Mouse (Mus musculus): Measurements from ENCODE around the gene Ndst2.
"Not testable (repeated sequence)": the region's sequence is repeated elsewhere in the genome, so short reads cannot be mapped to it uniquely, and the experiment has no call there.

Ndst2 gene

GRCm38 (mm10) chr14:20737306-20737705 is 2.9 kb upstream of the Ndst2 start:
- peak; percentile 86 for DNase-seq

GRCm38 (mm10) chr14:20735892-20736390 is 1.6 kb upstream of the Ndst2 start:
- DNase-seq = no peak

DNA sequence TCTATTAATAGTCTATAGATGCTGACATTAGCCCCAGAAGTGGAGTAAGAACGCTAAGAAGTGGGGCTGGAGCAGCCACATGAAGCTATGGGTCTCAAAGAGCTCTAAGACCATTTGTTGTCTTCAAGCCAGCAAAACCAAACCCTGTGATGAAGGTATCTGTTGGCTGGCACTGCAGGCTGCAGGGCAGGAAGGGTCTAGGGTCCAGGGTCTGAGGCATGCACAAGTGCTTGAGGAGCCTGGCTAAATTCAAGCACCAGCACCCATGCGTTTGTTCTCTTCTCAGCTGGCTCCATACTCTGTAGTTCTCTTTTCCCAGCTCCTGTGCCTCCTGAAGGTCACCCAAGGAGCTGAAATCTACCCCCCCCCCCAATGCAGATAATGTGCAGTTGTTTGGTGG is 690 bp upstream of the Ndst2 start:
- DNase-seq = no peak

DNA sequence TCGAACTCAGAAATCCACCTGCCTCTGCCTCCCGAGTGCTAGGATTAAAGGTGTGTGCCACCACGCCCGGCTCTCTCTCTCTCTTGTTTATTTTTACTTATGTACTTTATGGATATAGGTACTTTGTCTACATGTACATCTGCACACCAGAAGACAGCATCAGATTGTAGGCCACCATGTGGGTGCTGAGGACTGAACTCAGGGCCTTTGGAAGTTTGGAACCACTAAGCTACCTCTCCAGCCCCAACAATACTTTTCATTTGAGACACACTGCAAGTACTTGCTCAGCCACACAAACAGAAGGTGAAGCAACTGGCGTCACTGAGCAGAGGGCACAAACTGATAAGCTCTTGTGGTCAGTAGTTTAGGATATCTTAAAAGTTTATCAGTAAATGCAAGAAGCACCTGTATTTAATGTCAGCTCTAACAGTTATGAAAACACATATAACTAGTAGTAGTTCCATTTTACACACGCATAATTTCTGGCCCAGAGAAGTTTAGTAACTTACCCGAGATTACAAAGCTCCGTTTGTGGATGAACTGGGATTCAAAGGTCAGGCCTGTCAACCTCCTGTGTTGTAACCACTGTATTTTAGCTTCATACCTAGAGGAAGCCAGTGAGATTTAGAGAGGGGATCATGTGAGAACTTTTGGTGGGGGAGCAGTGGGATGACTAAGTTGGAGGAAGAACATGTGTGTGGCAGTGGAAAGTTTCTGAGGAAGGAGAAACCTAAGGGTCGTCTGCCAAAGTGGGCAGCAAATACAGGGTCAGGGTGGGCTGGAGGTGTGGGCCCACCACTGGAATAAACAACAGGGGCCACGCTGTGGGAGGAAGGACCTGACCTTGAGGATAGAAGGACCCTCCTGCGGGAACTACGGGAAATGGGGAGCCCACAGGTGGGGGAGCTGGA is 1.1 kb downstream of the Ndst2 start:
- DNase-seq = no peak

GRCm38 (mm10) chr14:20730853-20731602 is 3.3 kb downstream of the Ndst2 start:
- no peak for DNase-seq

- DNase-seq = no peak
Observed at GRCm38 (mm10) chr14:20729871-20730270, 4.5 kb downstream of the Ndst2 start.

GRCm38 (mm10) chr14:20725660-20726339 is 8.6 kb downstream of the Ndst2 start:
- DNase-seq = no peak

- peak; percentile 83 for DNase-seq
Observed at GRCm38 (mm10) chr14:20724043-20724442, 10.3 kb downstream of the Ndst2 start.

DNA sequence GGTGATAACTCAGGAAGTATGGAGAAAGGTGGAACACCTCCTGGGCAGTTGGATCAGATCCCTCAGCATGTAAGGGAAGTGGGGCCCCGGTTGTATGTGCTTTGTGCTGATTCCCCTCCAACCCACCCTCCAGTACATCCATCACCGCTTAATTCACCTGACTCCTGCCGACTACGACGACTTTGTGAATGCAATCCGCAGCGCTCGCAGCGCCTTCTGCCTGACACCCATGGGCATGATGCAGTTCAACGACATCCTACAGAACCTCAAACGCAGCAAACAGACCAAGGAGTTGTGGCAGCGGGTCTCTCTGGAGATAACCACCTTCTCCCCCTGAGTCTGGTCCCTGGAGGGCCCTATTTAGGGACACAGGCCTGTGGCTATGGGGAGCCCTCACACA is 11.4 kb downstream of the Ndst2 start:
- no peak for DNase-seq

- no peak for DNase-seq
Observed at GRCm38 (mm10) chr14:20721371-20721770, 13.0 kb downstream of the Ndst2 start.

DNA sequence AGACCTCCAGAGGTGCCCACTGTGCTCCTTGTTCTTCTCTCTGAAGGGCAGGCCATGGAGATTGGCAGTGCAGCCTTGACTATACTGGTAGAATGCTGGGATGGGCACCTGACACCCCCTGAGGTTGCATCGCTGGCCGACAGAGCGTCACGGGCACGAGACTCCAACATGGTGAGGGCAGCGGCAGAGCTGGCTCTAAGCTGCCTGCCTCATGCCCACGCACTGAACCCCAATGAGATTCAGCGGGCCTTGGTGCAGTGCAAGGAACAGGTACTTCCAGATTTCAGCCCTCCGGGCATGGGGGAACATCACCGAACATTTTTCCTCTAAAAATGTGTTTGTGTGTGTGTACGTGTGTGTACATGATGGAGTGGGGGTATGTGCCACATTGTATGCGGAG is 14.6 kb downstream of the Ndst2 start:
- DNase-seq = no peak

DNA sequence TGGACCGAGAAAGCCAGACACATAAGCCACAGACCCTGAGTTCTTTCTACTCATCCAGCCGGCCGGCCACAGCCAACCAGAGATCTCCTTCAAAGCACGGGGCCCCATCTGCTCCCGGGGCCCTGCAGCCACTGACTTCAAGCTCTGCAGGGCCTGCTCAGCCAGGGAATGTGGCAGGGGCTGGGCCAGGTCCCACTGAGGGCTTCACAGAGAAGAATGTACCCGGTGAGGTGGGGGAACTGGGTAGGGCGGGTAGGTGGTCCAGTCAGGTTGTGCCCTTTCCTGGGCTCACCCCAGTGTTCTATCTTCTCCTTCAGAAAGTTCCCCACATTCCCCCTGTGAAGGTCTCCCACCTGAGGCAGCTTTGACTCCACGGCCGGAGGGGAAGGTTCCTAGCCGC is 15.9 kb downstream of the Ndst2 start:
- DNase-seq = no peak

- DNase-seq = no peak
Observed at GRCm38 (mm10) chr14:20713832-20714231, 20.5 kb downstream of the Ndst2 start.

GRCm38 (mm10) chr14:20708239-20708638 is 26.1 kb downstream of the Ndst2 start:
- DNase-seq = no peak

- DNase-seq = peak; percentile 92
Observed at GRCm38 (mm10) chr14:20707201-20708190, 26.9 kb downstream of the Ndst2 start, which contains the start of gene Zswim8. Gene Zswim8, plus strand, starts transcription at chr14:20707552.

DNA sequence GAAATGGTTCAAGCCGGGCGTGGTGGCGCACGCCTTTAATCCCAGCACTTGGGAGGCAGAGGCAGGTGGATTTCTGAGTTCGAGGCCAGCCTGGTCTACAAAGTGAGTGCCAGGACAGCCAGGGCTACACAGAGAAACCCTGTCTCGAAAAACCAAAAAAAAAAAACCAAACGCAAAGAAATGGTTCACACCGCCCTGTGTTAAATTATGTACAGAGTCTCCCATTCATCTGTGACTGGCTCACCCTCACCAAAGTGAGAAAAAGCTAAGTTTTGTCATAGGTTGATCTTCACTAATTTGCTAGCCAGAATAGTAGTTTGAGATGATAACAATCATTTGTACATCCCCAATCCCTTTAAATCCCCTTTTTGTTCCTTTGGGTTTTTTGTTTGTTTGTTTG is 30.9 kb downstream of the Ndst2 start:
- not testable (repeated sequence) for DNase-seq

DNA sequence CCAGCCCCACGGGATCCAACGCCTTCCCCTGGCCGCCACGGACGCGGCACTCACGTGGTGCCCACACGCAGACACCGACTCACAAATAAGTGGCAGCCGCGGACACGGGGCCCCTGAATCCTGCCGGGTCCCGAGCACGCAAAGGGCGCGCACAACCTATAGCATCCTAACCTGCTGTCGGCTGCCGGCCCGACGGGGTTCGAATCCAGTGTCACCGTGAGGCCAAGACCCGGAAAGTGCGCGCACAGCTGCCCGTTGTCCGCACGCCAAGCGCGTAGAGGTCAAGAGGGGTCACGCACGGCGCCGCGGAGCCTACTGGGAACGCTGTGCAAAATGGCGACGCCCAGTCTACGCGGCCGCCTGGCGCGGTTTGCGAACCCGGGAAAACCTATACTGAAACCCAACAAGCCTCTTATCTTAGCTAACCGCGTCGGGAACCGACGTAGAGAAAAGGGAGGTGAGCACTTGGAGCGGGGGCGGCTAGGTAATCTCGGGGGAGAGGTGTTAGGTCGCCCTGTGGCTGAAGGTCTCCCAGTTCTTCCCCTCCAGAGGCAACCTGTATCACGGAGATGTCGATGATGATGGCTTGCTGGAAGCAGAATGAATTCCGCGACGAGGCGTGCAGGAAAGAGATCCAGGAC is 31.5 kb downstream of the Ndst2 start, which contains the start of gene Chchd1:
Gene Chchd1, plus strand, starts transcription at position 266 of the 641 bp plus-strand sequence.
- DNase-seq = peak; percentile 95

GRCm38 (mm10) chr14:20702096-20702740 is 32.1 kb downstream of the Ndst2 start:
- no peak for DNase-seq

DNA sequence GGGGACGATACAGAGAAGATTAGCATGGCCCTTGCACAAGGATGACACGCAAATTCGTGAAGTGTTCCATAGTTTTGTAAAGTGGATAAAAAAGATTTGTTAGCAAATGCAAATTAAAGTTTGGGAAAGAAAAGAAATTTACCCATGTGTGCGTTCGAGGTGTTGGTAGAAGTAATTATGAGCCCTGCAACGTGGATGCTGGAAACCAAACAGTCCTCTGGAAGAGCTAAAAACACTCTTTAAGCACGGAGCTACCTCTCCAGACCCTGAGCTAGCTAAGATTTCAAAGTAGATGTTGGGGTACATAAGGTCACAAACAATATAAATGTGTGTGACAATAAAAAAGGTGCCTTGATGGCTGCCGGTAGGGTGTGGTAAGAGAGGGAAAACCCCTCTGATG is 32.8 kb downstream of the Ndst2 start:
- DNase-seq = no peak

- no peak for DNase-seq
Observed at GRCm38 (mm10) chr14:20700362-20700761, 34.0 kb downstream of the Ndst2 start.

DNA sequence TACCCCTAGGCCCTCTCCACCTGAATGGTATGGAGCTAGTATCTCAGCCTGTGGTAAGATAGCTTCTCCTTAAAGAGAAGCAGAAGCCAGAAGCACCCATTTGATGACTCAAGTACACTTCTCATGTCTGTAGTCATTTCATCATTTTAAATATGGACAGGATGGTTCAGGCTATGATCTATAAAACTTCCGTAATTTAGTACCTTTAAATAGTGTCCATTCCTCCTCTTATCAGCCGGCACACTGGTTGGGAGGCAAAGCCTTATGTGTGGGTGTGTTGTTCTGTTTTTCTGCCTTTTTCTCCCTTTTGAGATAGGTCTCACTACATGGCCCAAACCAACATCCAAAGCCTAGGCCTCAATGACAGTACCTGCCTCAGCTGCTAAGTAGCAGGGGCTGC is 35.8 kb downstream of the Ndst2 start:
- DNase-seq = no peak
